18 mouse cellular contexts compared by ENCODE assay signal in genomic region chrX:19285773-19286172, GRCm38 (mm10).
A peak's percentile ranks its signal among the peaks of the same experiment; 100 is the strongest.
DNase-seq lines count a peak whose midpoint lies in the region; ATAC-seq and TF ChIP-seq lines count a peak whose summit lies in the region.
"Had no signal": no experiment of that assay in that cellular context is flagged by ENCODE, and none has a peak within 500 bp of the region (broad histone marks: within the 10 kb centered on the region; RNA-seq: fewer than 3 reads in every experiment).

No protein-coding gene starts in this region.

- TF ChIP-seq CTCF in layer of hippocampus, adult 2 months (conservative IDR thresholded peaks at IDR 0.05), result peak; percentile 57

- DNase-seq in adrenal gland, postnatal 10 days, result peak; percentile 2
- DNase-seq in adrenal gland, postnatal 14 days, result no peak
- no peak for DNase-seq in layer of hippocampus, adult 2 months (ENCODE audit: low spot score in 2 of 2)
- no peak for DNase-seq in layer of hippocampus, postnatal 36 days
- DNase-seq in 3T3-L1 (ENCODE audit: low read depth, low spot score) (peak; percentile 59), ZHBTc4 (ENCODE audit: low read depth, low spot score) (peak; percentile 17)
- DNase-seq in ovary, adult 18-20 months (ENCODE audit: low spot score), result no peak
- DNase-seq: cerebellum, postnatal 36 days; gastrocnemius, adult 2 months; heart, adult 11 months had no signal

- no peaks in the 10 kb centered on the region for H3K27me3 ChIP-seq in neural tube, embryonic 15.5 days (replicated peaks)
- H3K27me3 ChIP-seq: forebrain, embryonic 13.5 days; heart, embryonic 15.5 days; hindbrain, embryonic 12.5 days; liver, embryonic 15.5 days; neural tube, embryonic 13.5 days had no signal

- no peaks in the 10 kb centered on the region for H3K4me1 ChIP-seq in neural tube, embryonic 15.5 days
- H3K4me1 ChIP-seq: forebrain, embryonic 13.5 days; heart, embryonic 15.5 days; hindbrain, embryonic 12.5 days; limb, embryonic 10.5 days; liver, embryonic 15.5 days; neural tube, embryonic 13.5 days had no signal

- WGBS in neural tube, embryonic 15.5 days, result 68% methylated on average over 4 of the region's 4 CpGs

- H3K9me3 ChIP-seq in neural tube, embryonic 15.5 days (replicated peaks), result no peaks in the 10 kb centered on the region
- H3K9me3 ChIP-seq: forebrain, embryonic 13.5 days; heart, embryonic 15.5 days; hindbrain, embryonic 12.5 days; limb, embryonic 10.5 days; liver, embryonic 15.5 days; neural tube, embryonic 13.5 days had no signal

- no peak overlapping the region for H3K4me3 ChIP-seq in layer of hippocampus, adult 2 months
- no peak overlapping the region for H3K4me3 ChIP-seq in neural tube, embryonic 15.5 days (replicated peaks)
- H3K4me3 ChIP-seq: forebrain, embryonic 13.5 days; gastrocnemius, adult 2 months; heart, embryonic 15.5 days; hindbrain, embryonic 12.5 days; limb, embryonic 10.5 days; liver, embryonic 15.5 days; neural tube, embryonic 13.5 days had no signal

- no peak for ATAC-seq in neural tube, embryonic 15.5 days (ENCODE audit: low FRiP score)
- ATAC-seq: forebrain, embryonic 13.5 days had no signal

- H3K9ac ChIP-seq in neural tube, embryonic 15.5 days (replicated peaks), result no peak overlapping the region
- H3K9ac ChIP-seq: forebrain, embryonic 13.5 days; heart, embryonic 15.5 days; hindbrain, embryonic 12.5 days; liver, embryonic 15.5 days; neural tube, embryonic 13.5 days had no signal

- H3K36me3 ChIP-seq in neural tube, embryonic 15.5 days, result no peaks in the 10 kb centered on the region
- H3K36me3 ChIP-seq: heart, embryonic 15.5 days; hindbrain, embryonic 12.5 days; limb, embryonic 10.5 days; liver, embryonic 15.5 days; neural tube, embryonic 13.5 days had no signal

- no peak overlapping the region for H3K4me2 ChIP-seq in neural tube, embryonic 15.5 days
- H3K4me2 ChIP-seq: forebrain, embryonic 13.5 days; heart, embryonic 15.5 days; hindbrain, embryonic 12.5 days; liver, embryonic 15.5 days; neural tube, embryonic 13.5 days had no signal

- H3K27ac ChIP-seq in layer of hippocampus, adult 2 months, result no peak overlapping the region
- no peak overlapping the region for H3K27ac ChIP-seq in neural tube, embryonic 15.5 days (replicated peaks)
- H3K27ac ChIP-seq: forebrain, embryonic 13.5 days; gastrocnemius, adult 2 months; heart, embryonic 15.5 days; hindbrain, embryonic 12.5 days; limb, embryonic 10.5 days; liver, embryonic 15.5 days; macrophage; neural tube, embryonic 13.5 days had no signal

Comparison
In these comparisons a context has a peak if more than half of its experiments do, and no peak if none do; other contexts are left out.
1. DNase-seq: peak in adrenal gland, postnatal 10 days (single experiment), 3T3-L1 (single experiment) and ZHBTc4 (single experiment); none in adrenal gland, postnatal 14 days (single experiment), layer of hippocampus, adult 2 months (0 of 2), layer of hippocampus, postnatal 36 days (0 of 2) and ovary, adult 18-20 months (single experiment).